7 mouse cellular contexts compared by ENCODE assay signal in genomic region chr6:78544238-78544637, GRCm38 (mm10).
A peak's percentile ranks its signal among the peaks of the same experiment; 100 is the strongest.
DNase-seq lines count a peak whose midpoint lies in the region; ATAC-seq and TF ChIP-seq lines count a peak whose summit lies in the region.

No protein-coding gene starts in this region.

- no peaks in the 10 kb centered on the region for H3K27me3 ChIP-seq in forebrain, embryonic 11.5 days (ENCODE audit: control insufficient read depth, insufficient read depth, low read length)

- peak; percentile 75 for TF ChIP-seq CTCF in brain, embryonic 14.5 days (IDR thresholded peaks at IDR 0.05; ENCODE audit: borderline replicate concordance, extremely low read depth, insufficient read depth, insufficient read length)

- H3K36me3 ChIP-seq in forebrain, embryonic 11.5 days (ENCODE audit: control insufficient read depth, insufficient read depth, low read length): no peaks in the 10 kb centered on the region

- peak; percentile 52 for DNase-seq in urinary bladder, postnatal 14 days (ENCODE audit: low spot score)
- no peak for DNase-seq in urinary bladder, postnatal 10 days (ENCODE audit: low spot score)
- peak; percentile 92 for DNase-seq in brain, embryonic 14.5 days (ENCODE audit: low read depth)
- peak; percentile 73 for DNase-seq in forebrain, embryonic 11.5 days (ENCODE audit: low spot score)
- DNase-seq in kidney, postnatal 4 days: peak; percentile 76 to 78
- peak; percentile 29 for DNase-seq in lung, postnatal 14 days
- peak; percentile 85 for DNase-seq in right cerebral cortex, postnatal 4 days

- peak; percentile 30; the same call in 1 of the 2 replicates for ATAC-seq in forebrain, embryonic 11.5 days (replicated peaks; ENCODE audit: low FRiP score)

- H3K4me3 ChIP-seq in forebrain, embryonic 11.5 days (ENCODE audit: low read depth, low read length): no peak overlapping the region

- no peaks in the 10 kb centered on the region for H3K9me3 ChIP-seq in forebrain, embryonic 11.5 days (ENCODE audit: control insufficient read depth, low read length)

- 19% methylated on average over 2 of the region's 2 CpGs for WGBS in forebrain, embryonic 11.5 days

- no peaks in the 10 kb centered on the region for H3K4me1 ChIP-seq in forebrain, embryonic 11.5 days (replicated peaks; ENCODE audit: control insufficient read depth, insufficient read depth, low read length)

- no peak for TF ChIP-seq POLR2A in brain, embryonic 14.5 days (IDR thresholded peaks at IDR 0.05; ENCODE audit: borderline replicate concordance, extremely low read depth, insufficient read depth, insufficient read length, poor library complexity, severe bottlenecking)

- no peak overlapping the region for H3K4me2 ChIP-seq in forebrain, embryonic 11.5 days (ENCODE audit: low read depth, low read length, severe bottlenecking)

- no peak overlapping the region for H3K9ac ChIP-seq in forebrain, embryonic 11.5 days (ENCODE audit: low read length)

- no peak overlapping the region for H3K27ac ChIP-seq in forebrain, embryonic 11.5 days (ENCODE audit: low read depth, low read length)
